Mouse (Mus musculus) megakaryocyte, embryonic 14.5 days (primary cell): ENCODE data around the gene Fgd5.

Experiments used
- FLI1 ChIP-seq: IDR thresholded peaks from 2 replicates; pipeline ENCODE4 v1.6.1; 2012; ENCODE audit warnings: low read length, inconsistent platforms, mixed read lengths
- GATA1 ChIP-seq: IDR thresholded peaks from 3 replicates; pipeline ENCODE4 v1.6.1; 2012; ENCODE audit warnings: mixed read lengths, low read length, inconsistent platforms, borderline replicate concordance

GRCm38 (mm10) chr6:92003646-92004045, 25.0 kb downstream of the Fgd5 start:
- no peak for TF ChIP-seq GATA1
- TF ChIP-seq FLI1: no peak
